In the genomic region with DNA sequence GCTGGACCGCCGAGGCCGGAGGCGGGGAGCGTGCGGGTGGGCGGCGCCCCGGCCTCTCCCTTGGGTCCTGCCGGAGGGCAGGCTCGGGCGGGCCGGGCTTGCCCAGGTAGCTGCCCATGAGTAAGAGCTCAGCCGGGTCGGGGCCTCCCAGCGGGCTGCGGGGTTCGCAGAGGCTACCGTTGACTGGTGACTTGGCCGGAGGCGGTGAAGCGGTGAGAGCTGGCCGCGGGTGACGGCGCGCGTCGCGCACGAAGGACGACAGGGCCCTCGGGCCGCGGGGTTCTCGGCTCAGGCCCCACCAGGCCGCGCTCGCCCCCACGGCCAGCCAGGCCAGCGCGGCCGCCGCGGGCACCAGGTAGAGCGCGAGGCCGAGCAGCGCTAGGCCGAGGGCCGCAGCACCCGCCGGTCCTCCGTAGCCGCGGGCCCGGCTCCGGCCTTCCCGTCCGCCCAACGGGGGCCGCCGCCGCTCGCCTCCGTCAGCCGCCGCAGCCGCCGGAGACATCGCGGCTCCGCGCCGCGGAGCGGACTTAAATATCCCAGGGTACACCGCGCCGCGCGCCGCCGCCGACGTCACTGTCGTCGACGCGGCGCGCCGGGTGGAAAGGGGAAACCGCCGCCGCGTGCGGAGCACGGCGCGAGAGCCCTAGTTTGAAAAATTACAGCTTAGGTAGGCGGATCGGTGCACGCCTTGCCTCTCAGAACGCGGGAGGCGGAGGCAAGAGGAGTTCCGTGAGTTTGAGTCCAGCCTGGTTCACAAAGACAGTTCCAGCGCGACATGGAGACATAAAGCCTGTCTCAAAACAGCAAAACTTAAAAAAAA, we compare ENCODE assay signal across 8 mouse cellular contexts. TPM values are rescaled to one million over a fixed set of nuclear protein-coding genes. Genes with fewer than 3 reads are reported as not detected.
DNase-seq lines count a peak whose midpoint lies in the region; ATAC-seq and TF ChIP-seq lines count a peak whose summit lies in the region.

A gene (minus strand): TSS at position 543 of the 820 bp plus-strand sequence.

- peak; percentile 75 for DNase-seq in R1 (ENCODE audit: low read depth, low spot score)
- DNase-seq in cerebellum, postnatal 14 days = peak; percentile 88 to 89
- peak; percentile 56 to 67 for DNase-seq in frontal cortex, postnatal 25 days (ENCODE audit: low spot score in 2 of 2)
- peak; percentile 79 to 85 for DNase-seq in left cerebral cortex, adult 2 months (ENCODE audit: extremely low spot score in 1 of 2, low spot score in 2 of 2)
- peak; percentile 77 to 83 for DNase-seq in right cerebral cortex, adult 2 months (ENCODE audit: low spot score in 2 of 2)
- DNase-seq in urinary bladder, postnatal 14 days (ENCODE audit: low spot score) = peak; percentile 85

- H3K36me3 ChIP-seq in hindbrain, embryonic 15.5 days = peaks cover 26% of the 10 kb centered on the region

- H3K27ac ChIP-seq in hindbrain, embryonic 15.5 days (replicated peaks) = peak within 1 kb of the TSS; percentile 83
- H3K27ac ChIP-seq in left cerebral cortex, adult 2 months = peak within 1 kb of the TSS; percentile 77

- peak within 1 kb of the TSS; percentile 100 for H3K4me3 ChIP-seq in hindbrain, embryonic 15.5 days
- H3K4me3 ChIP-seq in left cerebral cortex, adult 2 months = peak within 1 kb of the TSS; percentile 87

- H3K4me2 ChIP-seq in hindbrain, embryonic 15.5 days = peak within 1 kb of the TSS; percentile 74

- H3K27me3 ChIP-seq in hindbrain, embryonic 15.5 days = no peaks in the 10 kb centered on the region

- peak within 1 kb of the TSS; percentile 97 for H3K9ac ChIP-seq in hindbrain, embryonic 15.5 days

- ATAC-seq in hindbrain, embryonic 15.5 days (ENCODE audit: low FRiP score, low read depth) = peak; percentile 92
- peak; percentile 94 for ATAC-seq in megakaryocyte, adult 5-6 weeks (ENCODE audit: poor library complexity, severe bottlenecking)

- no peak for TF ChIP-seq CTCF in left cerebral cortex, adult 2 months (IDR thresholded peaks at IDR 0.05)

- peaks cover 19% of the 10 kb centered on the region for H3K4me1 ChIP-seq in hindbrain, embryonic 15.5 days (replicated peaks)

- intact Hi-C loops in left cerebral cortex, adult 2 months (cut with DNase I) = no loop called here

- no peaks in the 10 kb centered on the region for H3K9me3 ChIP-seq in hindbrain, embryonic 15.5 days

- WGBS in hindbrain, embryonic 15.5 days = under 1% methylated on average over 77 of the region's 110 CpGs

RNA-seq across cellular contexts. Expression of the gene that starts here (rescaled TPM):
- 11.1 and 11.5 TPM in 2 replicates for polyA plus RNA-seq in hindbrain, embryonic 15.5 days (2015; fragmentation: Nextera tagmentation; extraction: Ambion mirVana)
- 10 to 100 TPM; 56.6 to 58.3 TPM for total RNA-seq in left cerebral cortex, adult 2 months (2021)
- 35.4 and 37.3 TPM in 2 replicates for total RNA-seq in megakaryocyte, adult 5-6 weeks (2015)
- total RNA-seq in megakaryocyte, adult 5-6 weeks (2017) = 5.2 and 7.4 TPM in 2 replicates

Comparison
In these comparisons a context has a peak if more than half of its experiments do, and no peak if none do; other contexts are left out.
1. Peak in every context shown above with its lines: DNase-seq, ATAC-seq, H3K4me3 ChIP-seq and H3K27ac ChIP-seq.